In genomic region chr1:63252351-63253209, GRCm38 (mm10) we compare ENCODE assay signal across 12 mouse cellular contexts. TPM values are rescaled to one million over a fixed set of nuclear protein-coding genes. Genes with fewer than 3 reads are reported as not detected.
DNase-seq lines count a peak whose midpoint lies in the region; ATAC-seq and TF ChIP-seq lines count a peak whose summit lies in the region.
"Had no signal": no experiment of that assay in that cellular context is flagged by ENCODE, and none has a peak within 500 bp of the region (broad histone marks: within the 10 kb centered on the region; RNA-seq: fewer than 3 reads in every experiment).

No protein-coding gene starts in this region.

- no peak for TF ChIP-seq POLR2A in kidney, adult 2 months (IDR thresholded peaks at IDR 0.05; ENCODE audit: low read depth, low read length)

- peaks cover 8% of the 10 kb centered on the region for H3K27me3 ChIP-seq in kidney, adult 2 months (replicated peaks; ENCODE audit: control insufficient read depth, insufficient read depth, low read length)
- H3K27me3 ChIP-seq in forebrain, postnatal 0 days (ENCODE audit: insufficient read depth, low read length), result peaks cover 50% of the 10 kb centered on the region
- peaks cover 44% of the 10 kb centered on the region for H3K27me3 ChIP-seq in midbrain, postnatal 0 days (ENCODE audit: insufficient read depth, low read length)
- H3K27me3 ChIP-seq: CH12.LX had no signal

- intact Hi-C loops in left cerebral cortex, postnatal 36 days (cut with DNase I), result loop anchor here (5.0 kb wide), 1 partner anchor 70 kb away; no protein-coding TSS in a partner anchor

- H3K27ac ChIP-seq in kidney, adult 2 months (ENCODE audit: insufficient read depth, low read depth, low read length), result no peak overlapping the region
- H3K27ac ChIP-seq in forebrain, postnatal 0 days (ENCODE audit: low read depth, low read length), result no peak overlapping the region
- no peak overlapping the region for H3K27ac ChIP-seq in midbrain, postnatal 0 days (ENCODE audit: low read depth, low read length)
- H3K27ac ChIP-seq: liver, embryonic 13.5 days had no signal

- 42% methylated on average over 24 of the region's 24 CpGs for WGBS in kidney, adult 2 months
- 25% methylated on average over 24 of the region's 24 CpGs for WGBS in forebrain, postnatal 0 days
- WGBS in midbrain, postnatal 0 days, result 30% methylated on average over 24 of the region's 24 CpGs

- H3K4me3 ChIP-seq in kidney, adult 2 months (ENCODE audit: insufficient read depth, low read depth, low read length), result no peak overlapping the region
- H3K4me3 ChIP-seq in forebrain, postnatal 0 days (ENCODE audit: low read depth, low read length), result no peak overlapping the region
- no peak overlapping the region for H3K4me3 ChIP-seq in midbrain, postnatal 0 days (ENCODE audit: low read depth, low read length)
- H3K4me3 ChIP-seq: liver, embryonic 13.5 days had no signal

- no peaks in the 10 kb centered on the region for H3K36me3 ChIP-seq in kidney, adult 2 months (ENCODE audit: control insufficient read depth, insufficient read depth, low read length)
- H3K36me3 ChIP-seq in forebrain, postnatal 0 days (ENCODE audit: insufficient read depth), result no peaks in the 10 kb centered on the region
- H3K36me3 ChIP-seq in midbrain, postnatal 0 days (ENCODE audit: insufficient read depth, low read length), result no peaks in the 10 kb centered on the region
- H3K36me3 ChIP-seq: liver, embryonic 13.5 days had no signal

- H3K4me2 ChIP-seq in forebrain, postnatal 0 days (ENCODE audit: low read depth), result no peak overlapping the region; the same call in 1 of the 2 replicates
- H3K4me2 ChIP-seq in midbrain, postnatal 0 days (ENCODE audit: low read depth, low read length, poor library complexity, severe bottlenecking), result no peak overlapping the region
- H3K4me2 ChIP-seq: heart, embryonic 11.5 days; liver, embryonic 13.5 days had no signal

- no peaks in the 10 kb centered on the region for H3K4me1 ChIP-seq in kidney, adult 2 months (ENCODE audit: control insufficient read depth, insufficient read depth, low read length)
- 0 out of 2 replicates have a peak, but pooled peaks cover 10% of the 10 kb centered on the region for H3K4me1 ChIP-seq in forebrain, postnatal 0 days (ENCODE audit: insufficient read depth)
- peaks cover 4% of the 10 kb centered on the region; the same call in 1 of the 2 replicates for H3K4me1 ChIP-seq in midbrain, postnatal 0 days (ENCODE audit: insufficient read depth, low read length)

- no peak for DNase-seq in kidney, adult 2 months
- no peak for DNase-seq in kidney, adult 9 months
- peak; percentile 72 for DNase-seq in embryo, embryonic 10.5 days (ENCODE audit: low spot score)
- DNase-seq in forebrain, postnatal 0 days, result peak; percentile 69
- peak; percentile 60 for DNase-seq in midbrain, postnatal 0 days (ENCODE audit: low spot score)
- no peak for DNase-seq in ovary, postnatal 14 days (ENCODE audit: low spot score)
- DNase-seq in natural killer cell, adult 2 months (ENCODE audit: low spot score in 2 of 2), result no peak
- no peak for DNase-seq in left cerebral cortex, postnatal 36 days (ENCODE audit: low spot score in 2 of 2)
- DNase-seq: adrenal gland, adult 8-10 months; liver, embryonic 13.5 days had no signal

- no peaks in the 10 kb centered on the region for H3K9me3 ChIP-seq in forebrain, postnatal 0 days (ENCODE audit: low read length)
- H3K9me3 ChIP-seq in midbrain, postnatal 0 days (ENCODE audit: low read length), result no peaks in the 10 kb centered on the region
- H3K9me3 ChIP-seq: liver, embryonic 13.5 days had no signal

- peak; percentile 30; the same call in 1 of the 2 replicates for ATAC-seq in forebrain, postnatal 0 days
- ATAC-seq in midbrain, postnatal 0 days (ENCODE audit: low FRiP score), result no peak

- H3K9ac ChIP-seq in forebrain, postnatal 0 days, result no peak overlapping the region
- no peak overlapping the region for H3K9ac ChIP-seq in midbrain, postnatal 0 days (replicated peaks; ENCODE audit: low read length, poor library complexity, severe bottlenecking)
- H3K9ac ChIP-seq: liver, embryonic 13.5 days had no signal

- TF ChIP-seq CTCF in kidney, adult 2 months (conservative IDR thresholded peaks at IDR 0.05; ENCODE audit: insufficient read depth, insufficient read length, low read depth, low read length), result 0 out of 2 replicates have a peak, but pooled peaks have one; percentile 24
- peak; percentile 68 for TF ChIP-seq CTCF in forebrain, postnatal 0 days (IDR thresholded peaks at IDR 0.05; ENCODE audit: low read depth)
- TF ChIP-seq CTCF in midbrain, postnatal 0 days (IDR thresholded peaks at IDR 0.05), result peak; percentile 69

RNA-seq across cellular contexts. Expression of gene Zdbf2, which starts 20.5 kb away (rescaled TPM):
- polyA plus RNA-seq in kidney, adult 2 months (2012; rRNA removed), result 0.03 TPM in 2 replicates
- total RNA-seq in forebrain, postnatal 0 days (2014; rRNA removed), result 18.4 and 30.3 TPM in 2 replicates
- 7.4 and 23.9 TPM in 2 replicates for polyA plus RNA-seq in forebrain, postnatal 0 days (2015; fragmentation: Nextera tagmentation; extraction: Ambion mirVana)
- total RNA-seq in midbrain, postnatal 0 days (2014; rRNA removed), result 31.6 and 35.3 TPM in 2 replicates
- polyA plus RNA-seq in midbrain, postnatal 0 days (2015; fragmentation: Nextera tagmentation; extraction: Ambion mirVana), result 26.7 and 45.9 TPM in 2 replicates
- total RNA-seq in left cerebral cortex, postnatal 36 days (2021), result 10 to 100 TPM; 16.1 to 20.9 TPM
- total RNA-seq: CH12.LX had no signal

RNA-seq across cellular contexts. Expression of gene Gpr1, which starts 38.2 kb away (rescaled TPM):
- 0.05 and 0.06 TPM in 2 replicates for polyA plus RNA-seq in kidney, adult 2 months (2012; rRNA removed)
- total RNA-seq in forebrain, postnatal 0 days (2014; rRNA removed), result 0.62 and 0.95 TPM in 2 replicates
- polyA plus RNA-seq in forebrain, postnatal 0 days (2015; fragmentation: Nextera tagmentation; extraction: Ambion mirVana), result 0.45 and 0.47 TPM in 2 replicates
- 0.16 and 1.2 TPM in 2 replicates for total RNA-seq in midbrain, postnatal 0 days (2014; rRNA removed)
- 1.2 TPM in 2 replicates for polyA plus RNA-seq in midbrain, postnatal 0 days (2015; fragmentation: Nextera tagmentation; extraction: Ambion mirVana)
- total RNA-seq in left cerebral cortex, postnatal 36 days (2021), result under 1 TPM; 0.37 to 0.86 TPM
- total RNA-seq: CH12.LX had no signal
- polyA plus RNA-seq: heart, embryonic 11.5 days; liver, embryonic 13.5 days had no signal

Comparison
In these comparisons a context has a peak if more than half of its experiments do, and no peak if none do; other contexts are left out.
1. DNase-seq: peak in embryo, embryonic 10.5 days (single experiment), forebrain, postnatal 0 days (single experiment) and midbrain, postnatal 0 days (single experiment); none in kidney, adult 2 months (single experiment), kidney, adult 9 months (single experiment), ovary, postnatal 14 days (single experiment), natural killer cell, adult 2 months (0 of 2) and left cerebral cortex, postnatal 36 days (0 of 2).
2. Peak in every context shown above with its lines, with median percentiles within 50 percentile points of each other: CTCF ChIP-seq.